Mouse (Mus musculus): ENCODE measurements around the gene Irgq.

DNA sequence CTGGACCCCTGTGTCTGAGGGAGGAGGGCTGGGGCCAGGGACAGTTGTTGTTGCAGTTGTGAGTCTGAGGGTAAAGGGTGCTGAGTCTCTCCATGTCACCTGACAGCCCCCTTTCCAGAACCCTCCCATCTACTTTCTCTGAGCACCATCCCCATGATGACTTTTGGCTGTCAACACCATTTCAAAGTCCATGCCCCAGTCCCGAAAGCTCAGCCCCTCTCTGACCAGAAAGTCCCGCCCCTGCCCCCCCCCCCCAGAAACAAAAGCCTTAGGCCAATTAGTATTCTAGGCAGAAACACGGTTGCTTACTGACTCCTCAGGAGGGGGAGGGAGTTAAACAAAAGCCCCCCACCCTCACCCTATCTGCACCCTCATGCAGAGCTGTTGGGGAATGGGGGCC lies 43.1 kb upstream of the Irgq start:
- TF ChIP-seq CTCF (IDR thresholded peaks at IDR 0.05; ENCODE audit: insufficient read depth, low read depth, low read length) (no peak), POLR2A (IDR thresholded peaks at IDR 0.05; ENCODE audit: insufficient read depth, low read depth, low read length) (no peak)
